Mouse (Mus musculus) adipose tissue, adult 10 weeks (tissue): ENCODE measurements around the gene Rhox2h. TPM values are rescaled to one million over a fixed set of nuclear protein-coding genes. Genes with fewer than 3 reads are reported as not detected.

Experiments
- polyA plus RNA-seq: library from polyadenylated mRNA; stranded (reverse); fragments of 350-450 nt; fragmentation: Illumina TruSeq; extraction: RNeasy Lipid Tissue Mini Kit (QIAGEN cat#74804); gene quantifications from one replicate; pipeline ENCODE4 v1.2.3, GENCODE M21; 2014; ENCODE audit warnings: low read depth, low replicate concordance

The Rhox2h gene
- polyA plus RNA-seq, result not detected

GRCm38 (mm10) chrX:37673177-37673576, at the start of gene Rhox2h:
TSS of gene Rhox2h (minus strand) at chrX:37673277.

GRCm38 (mm10) chrX:37668664-37669063, 4.4 kb downstream of the Rhox2h start, which contains the start of gene Rhox3h:
TSS of gene Rhox3h (minus strand) at chrX:37668764.

GRCm38 (mm10) chrX:37651227-37651626, 21.9 kb downstream of the Rhox2h start, which contains the start of gene Rhox4g:
TSS of gene Rhox4g (minus strand) at chrX:37651327.

GRCm38 (mm10) chrX:37643370-37643769, 29.7 kb downstream of the Rhox2h start, which contains the start of gene Rhox2g:
TSS of gene Rhox2g (minus strand) at chrX:37643470.

GRCm38 (mm10) chrX:37628512-37628911, 44.6 kb downstream of the Rhox2h start, which contains the start of gene Rhox3g:
TSS of gene Rhox3g (minus strand) at chrX:37628612.

Other genes starting within 250 kb of the Rhox2h start
- not detected for gene Rhox4b, start 240.8 kb downstream of the Rhox2h start, polyA plus RNA-seq
- not detected for gene Rhox2c, start 219.6 kb downstream of the Rhox2h start, polyA plus RNA-seq
- gene Rhox3c, start 214.7 kb downstream of the Rhox2h start, polyA plus RNA-seq, result not detected
- gene Rhox4c, start 192.9 kb downstream of the Rhox2h start, polyA plus RNA-seq, result not detected
- not detected for gene Rhox2d, start 179.8 kb downstream of the Rhox2h start, polyA plus RNA-seq
- not detected for gene Rhox4d, start 158.9 kb downstream of the Rhox2h start, polyA plus RNA-seq
- not detected for gene Rhox2e, start 142.8 kb downstream of the Rhox2h start, polyA plus RNA-seq
- not detected for gene Rhox3e, start 131.3 kb downstream of the Rhox2h start, polyA plus RNA-seq
- gene Rhox4e, start 115.9 kb downstream of the Rhox2h start, polyA plus RNA-seq, result not detected
- not detected for gene Rhox2f, start 101.9 kb downstream of the Rhox2h start, polyA plus RNA-seq
- not detected for gene Rhox3f, start 92.3 kb downstream of the Rhox2h start, polyA plus RNA-seq
- not detected for gene Rhox4f, start 65.6 kb downstream of the Rhox2h start, polyA plus RNA-seq
- not detected for gene Rhox3g, start 44.7 kb downstream of the Rhox2h start, polyA plus RNA-seq
- not detected for gene Rhox2g, start 29.8 kb downstream of the Rhox2h start, polyA plus RNA-seq
- gene Rhox4g, start 21.9 kb downstream of the Rhox2h start, polyA plus RNA-seq, result not detected
- not detected for gene Rhox3h, start 4.5 kb downstream of the Rhox2h start, polyA plus RNA-seq
- 1.9 TPM for gene Rhox5, start 131.6 kb upstream of the Rhox2h start, polyA plus RNA-seq
- not detected for gene Rhox6, start 153.6 kb upstream of the Rhox2h start, polyA plus RNA-seq
- not detected for gene Rhox7a, start 158.4 kb upstream of the Rhox2h start, polyA plus RNA-seq
- 0.96 TPM for gene Rhox8, start 205.7 kb upstream of the Rhox2h start, polyA plus RNA-seq
- not detected for gene Rhox7b, start 224.0 kb upstream of the Rhox2h start, polyA plus RNA-seq
- gene Rhox9, start 228.5 kb upstream of the Rhox2h start, polyA plus RNA-seq, result not detected